Mouse (Mus musculus): ENCODE measurements around the gene Nova2. TPM values are rescaled to one million over a fixed set of nuclear protein-coding genes. Genes with fewer than 3 reads are reported as not detected.

Gene Nova2
- 16.5 and 18.6 TPM in 2 replicates for polyA plus RNA-seq (2015; fragmentation: Nextera tagmentation; extraction: Ambion mirVana)

DNA sequence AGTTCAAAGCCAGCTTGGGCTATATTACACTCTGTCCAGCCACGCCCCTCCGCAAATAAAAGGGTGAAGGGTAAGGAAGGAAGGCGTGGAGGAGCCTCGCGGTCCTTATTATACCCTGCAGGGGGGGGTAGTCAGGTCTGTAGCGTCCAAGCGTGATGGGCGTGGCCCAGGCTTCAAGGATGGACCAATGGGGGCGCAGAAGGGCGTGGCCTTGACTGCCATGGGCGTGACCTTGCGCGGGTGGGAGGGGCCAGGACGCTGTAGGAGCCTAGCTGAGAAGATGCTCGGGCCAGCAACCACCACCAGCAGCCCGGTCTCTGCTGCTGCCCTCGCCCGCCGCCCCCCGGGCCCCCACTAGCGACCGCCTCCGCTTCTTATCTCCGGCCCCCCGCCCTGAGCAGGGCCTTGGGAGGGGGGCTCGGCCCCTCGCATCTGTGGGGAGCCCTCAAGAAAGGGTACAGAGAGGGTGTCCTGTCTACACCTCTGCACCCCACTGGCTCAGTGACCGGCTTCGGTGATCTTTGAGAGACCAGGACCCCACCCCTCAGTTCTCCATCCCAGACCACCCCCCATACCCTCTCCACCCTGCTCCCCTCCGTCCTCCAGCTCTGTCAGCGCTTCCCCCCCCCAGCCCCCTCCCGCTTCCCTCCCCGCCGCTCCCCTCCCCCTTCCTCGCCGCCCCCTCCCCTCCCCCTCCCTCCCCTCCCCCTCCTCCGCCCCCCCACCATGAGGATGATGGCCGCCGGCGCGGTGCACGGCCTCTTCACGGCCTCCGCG, at the start of gene Nova2:
Nova2 (plus strand) TSS at position 727 of the 777 bp plus-strand sequence.
- Histone ChIP-seq H3K4me2 (replicated peaks) (peak within 1 kb of the TSS; percentile 83), H3K27ac (peak within 1 kb of the TSS; percentile 98), H3K4me1 (replicated peaks) (peaks cover 84% of the 10 kb centered on the region), H3K9me3 (no peaks in the 10 kb centered on the region), H3K36me3 (no peaks in the 10 kb centered on the region), H3K27me3 (no peaks in the 10 kb centered on the region), H3K9ac (replicated peaks) (peak within 1 kb of the TSS; percentile 98), H3K4me3 (replicated peaks) (peak within 1 kb of the TSS; percentile 95)
- WGBS, result 0% methylated on average over 24 of the region's 45 CpGs
- ATAC-seq, result peak; percentile 77

DNA sequence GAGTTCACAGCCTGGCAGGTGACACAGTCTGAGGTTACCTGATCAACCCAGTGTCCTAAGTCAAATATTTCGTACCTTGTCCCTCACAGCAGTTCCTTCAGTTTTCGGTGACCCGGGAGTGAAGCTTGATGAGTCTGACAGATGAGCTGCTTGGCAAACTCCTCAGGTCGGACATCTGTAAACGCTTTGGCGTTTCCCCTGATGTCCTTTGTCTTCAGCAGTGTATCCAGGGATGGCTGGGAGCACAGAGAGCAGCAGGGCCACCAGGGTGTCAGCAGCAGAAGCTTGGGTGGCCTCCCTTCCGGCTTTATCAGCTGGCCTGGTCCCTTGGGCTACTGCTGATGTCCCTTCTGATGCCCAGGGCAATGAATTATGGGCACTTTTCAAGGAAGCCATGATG, 47.0 kb upstream of the Nova2 start:
- H3K27me3 ChIP-seq, result no peaks in the 10 kb centered on the region; the same call in 1 of the 2 replicates
- WGBS, result 75% methylated on average over 7 of the region's 7 CpGs
- H3K4me2 ChIP-seq (replicated peaks), result no peak overlapping the region

DNA sequence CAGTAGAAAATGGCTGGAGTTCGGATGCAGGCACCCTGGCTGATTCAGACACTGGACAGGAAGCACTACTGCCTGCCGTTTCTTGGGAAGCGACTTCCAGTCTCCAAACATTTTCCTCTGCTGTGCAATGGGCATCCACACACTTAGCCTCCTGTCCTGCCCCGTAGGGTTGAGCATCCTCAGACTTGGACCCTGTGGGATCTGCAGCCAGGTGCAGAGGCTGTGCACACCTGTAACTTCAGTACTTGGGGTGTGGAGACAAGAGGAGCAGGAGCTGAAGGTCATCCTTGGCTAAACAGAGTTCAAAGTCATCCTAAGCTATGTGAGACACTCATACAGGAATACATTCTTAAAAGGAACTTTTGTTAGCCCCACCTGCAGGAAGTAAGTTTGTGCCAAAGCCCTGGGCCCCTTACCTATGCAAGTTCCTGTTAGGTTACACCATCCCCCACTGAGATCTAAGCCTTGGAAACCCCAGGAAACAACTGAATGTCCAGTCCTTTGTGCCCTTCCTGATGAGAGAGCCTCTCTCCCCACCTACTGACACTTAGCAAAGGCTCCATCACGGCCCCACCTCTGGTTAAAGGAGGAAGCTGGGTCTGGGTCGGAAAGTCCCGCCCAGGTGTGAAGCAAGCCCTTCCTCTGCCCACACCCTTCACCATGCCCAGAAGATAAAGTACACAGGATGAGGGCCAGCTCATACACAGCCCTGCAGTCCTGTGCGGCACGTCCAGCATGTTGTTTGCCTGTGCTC, 41.5 kb upstream of the Nova2 start:
- WGBS, result 72% methylated on average over 9 of the region's 9 CpGs
- H3K9me3 ChIP-seq, result no peaks in the 10 kb centered on the region
- H3K4me1 ChIP-seq (replicated peaks), result no peaks in the 10 kb centered on the region
- no peak overlapping the region for H3K9ac ChIP-seq (replicated peaks)
- ATAC-seq, result no peak
- no peaks in the 10 kb centered on the region for H3K36me3 ChIP-seq
- H3K4me3 ChIP-seq (replicated peaks), result no peak overlapping the region
- H3K27me3 ChIP-seq, result no peaks in the 10 kb centered on the region
- no peak overlapping the region for H3K4me2 ChIP-seq (replicated peaks)
- no peak overlapping the region for H3K27ac ChIP-seq

More for the DNA sequence above, 47.0 kb upstream of the Nova2 start:
- ATAC-seq, result no peak
- H3K4me3 ChIP-seq (replicated peaks), result no peak overlapping the region
- no peaks in the 10 kb centered on the region for H3K36me3 ChIP-seq
- no peaks in the 10 kb centered on the region for H3K4me1 ChIP-seq (replicated peaks)
- no peak overlapping the region for H3K9ac ChIP-seq (replicated peaks)
- H3K27ac ChIP-seq, result no peak overlapping the region
- H3K9me3 ChIP-seq, result no peaks in the 10 kb centered on the region

- Histone ChIP-seq H3K4me2 (replicated peaks) (no peak overlapping the region), H3K4me1 (replicated peaks) (no peaks in the 10 kb centered on the region), H3K36me3 (no peaks in the 10 kb centered on the region), H3K27ac (no peak overlapping the region), H3K9me3 (no peaks in the 10 kb centered on the region), H3K9ac (replicated peaks) (0 out of 2 replicates have a peak overlapping the region, but pooled peaks have one; percentile 6), H3K4me3 (replicated peaks) (no peak overlapping the region), H3K27me3 (no peaks in the 10 kb centered on the region)
- ATAC-seq, result no peak
- WGBS, result 71% methylated on average over 13 of the region's 13 CpGs
These were observed 40.8 kb upstream of the Nova2 start for GRCm38 (mm10) chr7:18884745-18885422.

DNA sequence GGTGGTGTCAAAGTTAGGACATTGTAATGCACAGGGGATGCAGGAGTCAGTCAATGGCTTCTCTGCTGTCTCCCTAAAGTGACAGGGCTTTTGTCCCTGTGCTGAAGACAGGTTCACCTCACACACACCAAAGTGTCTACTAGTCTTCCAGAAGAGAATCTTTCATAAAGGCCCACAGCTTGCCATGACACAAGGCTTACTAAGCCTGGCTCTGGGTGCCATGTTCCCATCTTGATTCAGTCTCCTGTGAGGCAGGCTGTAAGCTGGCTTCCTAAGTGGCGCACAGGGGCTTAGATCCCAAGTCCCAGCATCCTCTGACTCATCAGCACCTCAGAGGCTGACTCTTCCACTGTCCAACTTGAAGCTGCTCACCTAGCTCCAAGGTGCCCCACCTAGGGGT, 38.7 kb upstream of the Nova2 start:
- Histone ChIP-seq H3K36me3 (no peaks in the 10 kb centered on the region), H3K4me2 (replicated peaks) (no peak overlapping the region), H3K27me3 (no peaks in the 10 kb centered on the region), H3K9ac (replicated peaks) (no peak overlapping the region), H3K4me3 (replicated peaks) (no peak overlapping the region), H3K4me1 (replicated peaks) (0 out of 2 replicates have a peak, but pooled peaks cover 2% of the 10 kb centered on the region), H3K27ac (no peak overlapping the region), H3K9me3 (no peaks in the 10 kb centered on the region)
- WGBS, result 93% methylated on average over 1 of the region's 1 CpGs
- ATAC-seq, result no peak

DNA sequence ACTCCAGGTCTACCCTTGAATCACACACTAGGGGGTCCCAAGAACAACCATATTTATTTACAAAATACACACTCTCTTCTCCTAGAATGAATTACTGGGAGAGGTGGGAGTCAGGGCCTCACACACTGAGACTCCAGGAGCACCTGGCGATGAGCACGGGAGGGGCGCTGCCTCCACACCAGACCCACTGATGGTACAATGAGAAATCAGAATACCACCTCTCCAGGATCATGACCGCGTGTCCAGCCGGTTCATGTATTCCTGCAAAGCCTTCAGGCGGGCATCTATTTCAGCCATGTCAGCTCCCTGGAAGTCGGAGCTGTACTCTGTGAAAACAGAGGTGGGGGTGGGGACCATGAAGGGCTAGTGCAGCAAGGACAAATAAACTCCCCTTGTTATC, 34.8 kb upstream of the Nova2 start:
- H3K4me1 ChIP-seq (replicated peaks), result peaks cover 23% of the 10 kb centered on the region
- no peak overlapping the region for H3K9ac ChIP-seq (replicated peaks)
- peaks cover 11% of the 10 kb centered on the region for H3K27me3 ChIP-seq
- H3K4me3 ChIP-seq (replicated peaks), result no peak overlapping the region
- H3K9me3 ChIP-seq, result no peaks in the 10 kb centered on the region
- H3K4me2 ChIP-seq (replicated peaks), result no peak overlapping the region
- H3K27ac ChIP-seq, result no peak overlapping the region
- WGBS, result 93% methylated on average over 8 of the region's 8 CpGs
- no peaks in the 10 kb centered on the region for H3K36me3 ChIP-seq
- ATAC-seq, result no peak

GRCm38 (mm10) chr7:18891872-18892599, 33.7 kb upstream of the Nova2 start:
- peak; percentile 63 for ATAC-seq
- Histone ChIP-seq H3K4me3 (replicated peaks) (peak overlapping the region; percentile 48), H3K27ac (no peak overlapping the region), H3K4me2 (replicated peaks) (peak overlapping the region; percentile 77), H3K9ac (replicated peaks) (peak overlapping the region; percentile 71), H3K9me3 (no peaks in the 10 kb centered on the region), H3K4me1 (replicated peaks) (peaks cover 30% of the 10 kb centered on the region), H3K36me3 (no peaks in the 10 kb centered on the region), H3K27me3 (peaks cover 11% of the 10 kb centered on the region)
- 22% methylated on average over 33 of the region's 33 CpGs for WGBS

DNA sequence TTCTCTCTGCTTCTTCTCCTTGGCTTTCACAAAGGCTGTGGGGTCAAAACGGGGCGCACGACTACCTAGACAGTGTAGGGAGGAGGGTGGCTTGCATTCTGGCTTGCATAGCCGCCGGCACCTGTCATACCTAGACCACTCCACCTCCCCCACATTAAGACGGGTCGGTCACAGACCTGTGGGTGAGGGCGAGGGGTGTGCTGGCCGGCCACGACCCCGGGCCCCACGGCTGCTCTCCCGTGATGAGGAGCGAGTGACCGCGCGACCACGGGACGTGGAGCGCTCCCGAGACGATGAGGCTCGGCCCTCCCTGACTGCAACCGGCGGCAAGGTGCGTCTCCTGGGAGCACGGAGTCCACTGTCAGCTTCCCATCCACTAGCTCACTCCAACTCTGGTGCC, 32.7 kb upstream of the Nova2 start:
- WGBS, result 29% methylated on average over 27 of the region's 27 CpGs
- Histone ChIP-seq H3K4me3 (replicated peaks) (peak overlapping the region; percentile 48), H3K36me3 (no peaks in the 10 kb centered on the region), H3K4me2 (replicated peaks) (peak overlapping the region; percentile 77), H3K4me1 (replicated peaks) (peaks cover 32% of the 10 kb centered on the region), H3K9me3 (no peaks in the 10 kb centered on the region), H3K9ac (replicated peaks) (peak overlapping the region; percentile 71; the same call in 1 of the 2 replicates), H3K27me3 (peaks cover 11% of the 10 kb centered on the region), H3K27ac (no peak overlapping the region)
- peak; percentile 55 for ATAC-seq

GRCm38 (mm10) chr7:18893651-18894430, 31.8 kb upstream of the Nova2 start:
- no peak overlapping the region for H3K27ac ChIP-seq
- peak; percentile 25 for ATAC-seq
- under 1% methylated on average over 41 of the region's 41 CpGs for WGBS

DNA sequence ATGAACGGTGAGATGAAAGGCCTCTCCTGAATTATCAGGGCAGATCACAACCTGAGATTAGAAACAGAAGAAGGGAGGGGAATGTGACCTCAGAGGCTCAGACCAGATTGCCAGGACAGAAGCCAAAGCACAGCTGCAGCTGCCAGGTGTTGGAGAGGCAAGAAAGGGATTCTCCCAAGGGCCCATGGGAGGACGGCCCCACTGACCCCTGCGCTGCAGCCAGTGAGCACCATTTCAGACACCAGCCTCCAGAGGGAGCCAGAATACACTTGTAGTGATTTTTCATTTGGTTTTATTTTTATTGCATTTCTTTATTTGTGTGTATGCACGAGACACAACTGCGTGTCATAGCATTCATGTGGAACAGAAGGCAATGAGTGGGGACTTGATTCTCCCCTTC, 29.2 kb upstream of the Nova2 start:
- H3K4me1 ChIP-seq (replicated peaks), result peaks cover 32% of the 10 kb centered on the region
- no peak overlapping the region for H3K9ac ChIP-seq (replicated peaks)
- peaks cover 11% of the 10 kb centered on the region for H3K27me3 ChIP-seq
- H3K9me3 ChIP-seq, result no peaks in the 10 kb centered on the region
- H3K4me2 ChIP-seq (replicated peaks), result no peak overlapping the region
- H3K36me3 ChIP-seq, result peaks cover 9% of the 10 kb centered on the region; the same call in 1 of the 2 replicates
- 28% methylated on average over 5 of the region's 5 CpGs for WGBS
- no peak for ATAC-seq
- H3K27ac ChIP-seq, result 0 out of 2 replicates have a peak overlapping the region, but pooled peaks have one; percentile 5
- no peak overlapping the region for H3K4me3 ChIP-seq (replicated peaks)

More at GRCm38 (mm10) chr7:18893651-18894430, 31.8 kb upstream of the Nova2 start:
- peak overlapping the region; percentile 74 for H3K9ac ChIP-seq (replicated peaks)
- peak overlapping the region; percentile 48 for H3K4me3 ChIP-seq (replicated peaks)
- peak overlapping the region; percentile 77 for H3K4me2 ChIP-seq (replicated peaks)
- H3K4me1 ChIP-seq (replicated peaks), result peaks cover 32% of the 10 kb centered on the region
- no peaks in the 10 kb centered on the region for H3K9me3 ChIP-seq
- H3K36me3 ChIP-seq, result no peaks in the 10 kb centered on the region
- H3K27me3 ChIP-seq, result peaks cover 11% of the 10 kb centered on the region

DNA sequence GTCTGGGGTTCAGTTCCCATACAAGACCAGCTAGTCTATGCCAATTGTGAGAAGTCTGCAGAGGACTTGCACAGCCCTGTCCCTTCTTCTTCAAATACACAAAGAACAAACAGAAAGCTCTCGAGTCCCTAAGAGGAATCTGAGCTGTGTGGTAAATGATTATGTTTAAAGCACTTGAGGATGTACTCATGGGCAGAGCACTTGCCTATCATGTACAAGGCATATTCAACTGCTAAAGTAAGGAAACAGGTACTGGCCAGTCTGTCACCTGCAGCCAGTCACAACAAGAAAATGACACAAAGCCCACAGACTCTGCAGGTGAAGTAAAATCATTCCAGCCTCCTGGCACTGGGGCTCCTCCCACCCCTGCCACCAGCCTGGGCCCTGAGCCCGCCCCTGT, 25.2 kb upstream of the Nova2 start:
- H3K9ac ChIP-seq (replicated peaks), result no peak overlapping the region
- no peak overlapping the region for H3K27ac ChIP-seq
- WGBS, result 93% methylated on average over 2 of the region's 2 CpGs
- no peaks in the 10 kb centered on the region for H3K9me3 ChIP-seq
- H3K4me1 ChIP-seq (replicated peaks), result peaks cover 9% of the 10 kb centered on the region
- no peaks in the 10 kb centered on the region for H3K27me3 ChIP-seq
- H3K36me3 ChIP-seq, result peaks cover 17% of the 10 kb centered on the region; the same call in 1 of the 2 replicates
- H3K4me3 ChIP-seq (replicated peaks), result no peak overlapping the region
- no peak overlapping the region for H3K4me2 ChIP-seq (replicated peaks)
- ATAC-seq, result no peak

Measured in midbrain, embryonic 13.5 days (tissue).